Mouse (Mus musculus): ENCODE data around the gene Mxd3.

The Mxd3 gene

GRCm38 (mm10) chr13:55332331-55332730 is 2.7 kb upstream of the Mxd3 start:
- no peak for DNase-seq (ENCODE audit: low read depth, low spot score)

GRCm38 (mm10) chr13:55330567-55331400 is 1.2 kb upstream of the Mxd3 start:
- DNase-seq (ENCODE audit: low read depth, low spot score): no peak

- no peak for DNase-seq (ENCODE audit: low read depth, low spot score)
These were observed 427 bp downstream of the Mxd3 start for GRCm38 (mm10) chr13:55329109-55329682.

- no peak for DNase-seq (ENCODE audit: low read depth, low spot score)
These were observed 982 bp downstream of the Mxd3 start for GRCm38 (mm10) chr13:55328641-55329040.

- no peak for DNase-seq (ENCODE audit: low read depth, low spot score)
These were observed 1.5 kb downstream of the Mxd3 start for GRCm38 (mm10) chr13:55328171-55328570.

- peak; percentile 96 for DNase-seq (ENCODE audit: low read depth, low spot score)
These were observed 2.0 kb downstream of the Mxd3 start for GRCm38 (mm10) chr13:55327633-55328032.

- DNase-seq (ENCODE audit: low read depth, low spot score): no peak
These were observed 2.5 kb downstream of the Mxd3 start for GRCm38 (mm10) chr13:55327169-55327568.

GRCm38 (mm10) chr13:55325596-55325995 is 4.0 kb downstream of the Mxd3 start:
- no peak for DNase-seq (ENCODE audit: low read depth, low spot score)

- DNase-seq (ENCODE audit: low read depth, low spot score): peak; percentile 63
These were observed 7.3 kb downstream of the Mxd3 start for GRCm38 (mm10) chr13:55322130-55322825.

GRCm38 (mm10) chr13:55321434-55322129 is 8.0 kb downstream of the Mxd3 start, which contains the start of gene Rab24:
Gene Rab24, minus strand, starts transcription at chr13:55321946.
- peak; percentile 93 for DNase-seq (ENCODE audit: low read depth, low spot score)

GRCm38 (mm10) chr13:55319931-55320533 is 9.6 kb downstream of the Mxd3 start, which contains the start of gene Prelid1:
Gene Prelid1, plus strand, starts transcription at chr13:55320500.
- no peak for DNase-seq (ENCODE audit: low read depth, low spot score)

- no peak for DNase-seq (ENCODE audit: low read depth, low spot score)
These were observed 11.3 kb downstream of the Mxd3 start for GRCm38 (mm10) chr13:55318351-55318750.

GRCm38 (mm10) chr13:55314891-55315412 is 14.7 kb downstream of the Mxd3 start:
- no peak for DNase-seq (ENCODE audit: low read depth, low spot score)

- DNase-seq (ENCODE audit: low read depth, low spot score): no peak
These were observed 16.6 kb downstream of the Mxd3 start for GRCm38 (mm10) chr13:55313051-55313450.

GRCm38 (mm10) chr13:55312028-55312630 is 17.5 kb downstream of the Mxd3 start:
- no peak for DNase-seq (ENCODE audit: low read depth, low spot score)

GRCm38 (mm10) chr13:55300913-55301312 is 28.7 kb downstream of the Mxd3 start:
- no peak for DNase-seq (ENCODE audit: low read depth, low spot score)

- DNase-seq (ENCODE audit: low read depth, low spot score): no peak
These were observed 32.9 kb downstream of the Mxd3 start for GRCm38 (mm10) chr13:55296760-55297159.

GRCm38 (mm10) chr13:55288854-55289253 is 40.8 kb downstream of the Mxd3 start:
- DNase-seq (ENCODE audit: low read depth, low spot score): peak; percentile 51

- DNase-seq (ENCODE audit: low read depth, low spot score): no peak
These were observed 52.0 kb downstream of the Mxd3 start for GRCm38 (mm10) chr13:55277646-55278045.

GRCm38 (mm10) chr13:55277203-55277602 is 52.4 kb downstream of the Mxd3 start:
- DNase-seq (ENCODE audit: low read depth, low spot score): no peak

Measured in CD4-positive, CD25-positive, alpha-beta regulatory T cell, adult 2 months (primary cell).